Mouse (Mus musculus): ENCODE results near the gene Nos2. TPM values are rescaled to one million over a fixed set of nuclear protein-coding genes. Genes with fewer than 3 reads are reported as not detected.

The Nos2 gene
- polyA plus RNA-seq, 1 experiment: 3.0 TPM

- TF ChIP-seq POLR2A (IDR thresholded peaks at IDR 0.05; ENCODE audit: insufficient read depth, low read length): no peak
- TF ChIP-seq CTCF (IDR thresholded peaks at IDR 0.05; ENCODE audit: low read depth, low read length): no peak
- TF ChIP-seq EP300 (IDR thresholded peaks at IDR 0.05; ENCODE audit: insufficient read depth, low read depth, low read length): no peak
- Histone ChIP-seq H3K27me3 (ENCODE audit: control insufficient read depth, insufficient read depth, low read length, poor library complexity, severe bottlenecking) (no peaks in the 10 kb centered on the region), H3K4me3 (ENCODE audit: low read depth, low read length) (no peak overlapping the region), H3K9ac (ENCODE audit: low read depth, poor library complexity, severe bottlenecking) (no peak overlapping the region), H3K27ac (ENCODE audit: insufficient read depth, low read length) (no peak overlapping the region), H3K4me1 (ENCODE audit: control insufficient read depth, insufficient read depth, low read length) (no peaks in the 10 kb centered on the region), H3K36me3 (ENCODE audit: control insufficient read depth, insufficient read depth, low read length, poor library complexity, severe bottlenecking) (no peaks in the 10 kb centered on the region), H3K9me3 (replicated peaks; ENCODE audit: control insufficient read depth, insufficient read depth, low read length, poor library complexity, severe bottlenecking) (no peaks in the 10 kb centered on the region)
Measured at GRCm38 (mm10) chr11:78982042-78982441, 61.5 kb downstream of the Nos2 start.

GRCm38 (mm10) chr11:78982513-78983291 lies 62.1 kb downstream of the Nos2 start:
- no peaks in the 10 kb centered on the region for H3K4me1 ChIP-seq (ENCODE audit: control insufficient read depth, insufficient read depth, low read length)
- no peak overlapping the region for H3K27ac ChIP-seq (ENCODE audit: insufficient read depth, low read length)
- H3K4me3 ChIP-seq (ENCODE audit: low read depth, low read length): no peak overlapping the region
- peaks cover under 1% of the 10 kb centered on the region; the same call in 1 of the 2 replicates for H3K9me3 ChIP-seq (replicated peaks; ENCODE audit: control insufficient read depth, insufficient read depth, low read length, poor library complexity, severe bottlenecking)
- no peak for TF ChIP-seq CTCF (IDR thresholded peaks at IDR 0.05; ENCODE audit: low read depth, low read length)
- no peak for TF ChIP-seq POLR2A (IDR thresholded peaks at IDR 0.05; ENCODE audit: insufficient read depth, low read length)
- TF ChIP-seq EP300 (IDR thresholded peaks at IDR 0.05; ENCODE audit: insufficient read depth, low read depth, low read length): no peak
- H3K9ac ChIP-seq (ENCODE audit: low read depth, poor library complexity, severe bottlenecking): no peak overlapping the region
- H3K36me3 ChIP-seq (ENCODE audit: control insufficient read depth, insufficient read depth, low read length, poor library complexity, severe bottlenecking): no peaks in the 10 kb centered on the region
- H3K27me3 ChIP-seq (ENCODE audit: control insufficient read depth, insufficient read depth, low read length, poor library complexity, severe bottlenecking): no peaks in the 10 kb centered on the region

DNA sequence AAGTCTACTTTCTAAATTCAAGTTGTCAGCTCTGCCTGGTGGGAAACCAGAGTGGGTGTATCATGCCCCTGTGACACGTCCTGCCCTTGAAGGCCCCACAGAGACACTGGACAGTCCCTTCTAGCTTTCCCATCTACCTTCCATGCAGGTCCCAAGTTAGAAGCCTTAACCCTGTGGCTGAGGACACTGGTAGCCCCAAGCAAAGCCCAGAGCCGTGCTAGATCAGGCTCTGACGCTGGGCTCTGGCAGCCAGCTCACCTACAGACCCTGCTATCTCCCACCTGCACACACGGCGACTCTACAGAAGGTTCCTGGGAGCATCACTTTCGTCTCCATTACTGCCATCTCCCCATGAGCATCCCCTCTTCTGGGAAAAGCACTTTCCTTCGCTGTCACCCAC lies 63.0 kb downstream of the Nos2 start:
- Histone ChIP-seq H3K9ac (ENCODE audit: low read depth, poor library complexity, severe bottlenecking) (no peak overlapping the region), H3K9me3 (replicated peaks; ENCODE audit: control insufficient read depth, insufficient read depth, low read length, poor library complexity, severe bottlenecking) (peaks cover 7% of the 10 kb centered on the region), H3K4me1 (ENCODE audit: control insufficient read depth, insufficient read depth, low read length) (no peaks in the 10 kb centered on the region), H3K27ac (ENCODE audit: insufficient read depth, low read length) (no peak overlapping the region), H3K27me3 (ENCODE audit: control insufficient read depth, insufficient read depth, low read length, poor library complexity, severe bottlenecking) (no peaks in the 10 kb centered on the region), H3K4me3 (ENCODE audit: low read depth, low read length) (no peak overlapping the region), H3K36me3 (ENCODE audit: control insufficient read depth, insufficient read depth, low read length, poor library complexity, severe bottlenecking) (peaks cover 1% of the 10 kb centered on the region; the same call in 1 of the 2 replicates)
- TF ChIP-seq POLR2A (IDR thresholded peaks at IDR 0.05; ENCODE audit: insufficient read depth, low read length): no peak
- TF ChIP-seq CTCF (IDR thresholded peaks at IDR 0.05; ENCODE audit: low read depth, low read length): no peak
- TF ChIP-seq EP300 (IDR thresholded peaks at IDR 0.05; ENCODE audit: insufficient read depth, low read depth, low read length): no peak

- H3K27ac ChIP-seq (ENCODE audit: insufficient read depth, low read length): no peak within 1 kb of the TSS
- no peaks in the 10 kb centered on the region for H3K27me3 ChIP-seq (ENCODE audit: control insufficient read depth, insufficient read depth, low read length, poor library complexity, severe bottlenecking)
- H3K9me3 ChIP-seq (replicated peaks; ENCODE audit: control insufficient read depth, insufficient read depth, low read length, poor library complexity, severe bottlenecking): peaks cover 17% of the 10 kb centered on the region
- TF ChIP-seq CTCF (IDR thresholded peaks at IDR 0.05; ENCODE audit: low read depth, low read length) (no peak), EP300 (IDR thresholded peaks at IDR 0.05; ENCODE audit: insufficient read depth, low read depth, low read length) (no peak), POLR2A (IDR thresholded peaks at IDR 0.05; ENCODE audit: insufficient read depth, low read length) (no peak)
- no peaks in the 10 kb centered on the region for H3K4me1 ChIP-seq (ENCODE audit: control insufficient read depth, insufficient read depth, low read length)
- H3K36me3 ChIP-seq (ENCODE audit: control insufficient read depth, insufficient read depth, low read length, poor library complexity, severe bottlenecking): peaks cover 2% of the 10 kb centered on the region; the same call in 1 of the 2 replicates
- no peak within 1 kb of the TSS for H3K4me3 ChIP-seq (ENCODE audit: low read depth, low read length)
- H3K9ac ChIP-seq (ENCODE audit: low read depth, poor library complexity, severe bottlenecking): no peak within 1 kb of the TSS
Measured at GRCm38 (mm10) chr11:78984483-78985177, 64.0 kb downstream of the Nos2 start, which contains the start of gene Lgals9. Lgals9 (minus strand) TSS chr11:78984946.

GRCm38 (mm10) chr11:78985505-78985904 lies 64.9 kb downstream of the Nos2 start:
- H3K4me3 ChIP-seq (ENCODE audit: low read depth, low read length): no peak overlapping the region
- H3K9me3 ChIP-seq (replicated peaks; ENCODE audit: control insufficient read depth, insufficient read depth, low read length, poor library complexity, severe bottlenecking): peaks cover 24% of the 10 kb centered on the region
- no peak overlapping the region for H3K27ac ChIP-seq (ENCODE audit: insufficient read depth, low read length)
- no peaks in the 10 kb centered on the region for H3K27me3 ChIP-seq (ENCODE audit: control insufficient read depth, insufficient read depth, low read length, poor library complexity, severe bottlenecking)
- peaks cover 2% of the 10 kb centered on the region; the same call in 1 of the 2 replicates for H3K36me3 ChIP-seq (ENCODE audit: control insufficient read depth, insufficient read depth, low read length, poor library complexity, severe bottlenecking)
- TF ChIP-seq POLR2A (IDR thresholded peaks at IDR 0.05; ENCODE audit: insufficient read depth, low read length) (no peak), CTCF (IDR thresholded peaks at IDR 0.05; ENCODE audit: low read depth, low read length) (no peak), EP300 (IDR thresholded peaks at IDR 0.05; ENCODE audit: insufficient read depth, low read depth, low read length) (no peak)
- no peak overlapping the region for H3K9ac ChIP-seq (ENCODE audit: low read depth, poor library complexity, severe bottlenecking)
- H3K4me1 ChIP-seq (ENCODE audit: control insufficient read depth, insufficient read depth, low read length): no peaks in the 10 kb centered on the region
